Mouse (Mus musculus) stomach, embryonic 15.5 days (tissue): ENCODE data around the gene Rint1. TPM values are rescaled to one million over a fixed set of nuclear protein-coding genes. Genes with fewer than 3 reads are reported as not detected.
A peak's percentile ranks its signal among the peaks of the same experiment; 100 is the strongest.

Source experiments
- ATAC-seq: fragments of 200-750 bp; cut with Nextera tagmentation; 2 replicates; pipeline ENCODE4 v1.8.0; 2017; ENCODE audit warnings: low read depth, moderate number of reproducible peaks, moderate TSS enrichment; ENCODE audit not compliant: insufficient read depth, low FRiP score
- H3K27ac ChIP-seq: fragments of 300-500 bp; sonication (generic); 2 replicates; pipeline ENCODE4 v1.5.1; 2015; ENCODE audit warnings: mild to moderate bottlenecking, inconsistent platforms
- H3K27me3 ChIP-seq: fragments of 300-500 bp; sonication (generic); replicated peaks from 2 replicates; pipeline ENCODE4 v1.6.1; 2015; ENCODE audit warnings: inconsistent platforms
- H3K36me3 ChIP-seq: fragments of 300-500 bp; sonication (generic); 2 replicates; pipeline ENCODE4 v1.6.1; 2015; ENCODE audit warnings: inconsistent platforms
- H3K4me1 ChIP-seq: fragments of 300-500 bp; sonication (generic); 2 replicates; pipeline ENCODE4 v1.6.1; 2015; ENCODE audit warnings: inconsistent platforms
- H3K4me2 ChIP-seq: fragments of 300-500 bp; sonication (generic); 2 replicates; pipeline ENCODE4 v1.6.1; 2015; ENCODE audit warnings: mild to moderate bottlenecking, inconsistent platforms
- H3K4me3 ChIP-seq: fragments of 300-500 bp; sonication (generic); replicated peaks from 2 replicates; pipeline ENCODE4 v1.5.1; 2015; ENCODE audit warnings: inconsistent platforms
- H3K9ac ChIP-seq: fragments of 300-500 bp; sonication (generic); 2 replicates; pipeline ENCODE4 v1.6.1; 2015; ENCODE audit warnings: inconsistent platforms
- H3K9me3 ChIP-seq: fragments of 300-500 bp; sonication (generic); 2 replicates; pipeline ENCODE4 v1.6.1; 2016; ENCODE audit warnings: inconsistent platforms
- WGBS: fragments of 180-500 bp; shearing (Covaris S2); methylation state at CpG from one replicate; pipeline ENCODE4 v1.1.7; 2015; 5-methylcytosine and 5-hydroxymethylcytosine counted together
- polyA plus RNA-seq: library from polyadenylated mRNA; unstranded; fragments of >200 nt; fragmentation: Nextera tagmentation; extraction: Ambion mirVana; gene quantifications from 2 replicates; pipeline ENCODE4 v1.2.1, GENCODE M21; 2015

Rint1 gene
- polyA plus RNA-seq, 1 experiment from 2014 or later, result 41.9 TPM

- Histone ChIP-seq H3K4me1 (peaks cover 4% of the 10 kb centered on the region; the same call in 1 of the 2 replicates), H3K36me3 (no peaks in the 10 kb centered on the region), H3K4me3 (peak overlapping the region; percentile 71), H3K27ac (no peak overlapping the region), H3K9me3 (no peaks in the 10 kb centered on the region), H3K4me2 (peak overlapping the region; percentile 48), H3K9ac (peak overlapping the region; percentile 24; the same call in 1 of the 2 replicates), H3K27me3 (no peaks in the 10 kb centered on the region)
- WGBS, result 48% methylated on average over 8 of the region's 8 CpGs
- ATAC-seq, result no peak
Observed at GRCm38 (mm10) chr5:23782051-23782810, 5.3 kb upstream of the Rint1 start.

- Histone ChIP-seq H3K4me1 (peaks cover 4% of the 10 kb centered on the region; the same call in 1 of the 2 replicates), H3K36me3 (no peaks in the 10 kb centered on the region), H3K27ac (peak within 1 kb of the TSS; percentile 52), H3K9me3 (no peaks in the 10 kb centered on the region), H3K27me3 (no peaks in the 10 kb centered on the region), H3K9ac (peak within 1 kb of the TSS; percentile 24), H3K4me2 (peak within 1 kb of the TSS; percentile 48), H3K4me3 (peak within 1 kb of the TSS; percentile 71)
- ATAC-seq, result peak; percentile 93
- under 1% methylated on average over 84 of the region's 86 CpGs for WGBS
Observed at GRCm38 (mm10) chr5:23782931-23783877, 4.3 kb upstream of the Rint1 start, which contains the start of gene Pus7. TSS of gene Pus7 (minus strand) at chr5:23783711.

GRCm38 (mm10) chr5:23788390-23788830 is 899 bp downstream of the Rint1 start:
- Histone ChIP-seq H3K9ac (peak overlapping the region; percentile 93; the same call in 1 of the 2 replicates), H3K36me3 (0 out of 2 replicates have a peak, but pooled peaks cover 3% of the 10 kb centered on the region), H3K4me2 (peak overlapping the region; percentile 65), H3K4me1 (peaks cover 4% of the 10 kb centered on the region; the same call in 1 of the 2 replicates), H3K27me3 (no peaks in the 10 kb centered on the region), H3K27ac (peak overlapping the region; percentile 84; the same call in 1 of the 2 replicates), H3K9me3 (no peaks in the 10 kb centered on the region), H3K4me3 (peak overlapping the region; percentile 94)
- WGBS, result 36% methylated on average over 3 of the region's 3 CpGs
- ATAC-seq, result no peak

GRCm38 (mm10) chr5:23789078-23789612 is 1.6 kb downstream of the Rint1 start:
- Histone ChIP-seq H3K36me3 (peaks cover 6% of the 10 kb centered on the region; the same call in 1 of the 2 replicates), H3K4me1 (peaks cover 4% of the 10 kb centered on the region; the same call in 1 of the 2 replicates), H3K4me3 (no peak overlapping the region), H3K9me3 (no peaks in the 10 kb centered on the region), H3K4me2 (no peak overlapping the region; the same call in 1 of the 2 replicates), H3K9ac (no peak overlapping the region), H3K27me3 (no peaks in the 10 kb centered on the region), H3K27ac (peak overlapping the region; percentile 54; the same call in 1 of the 2 replicates)
- no peak; the same call in 1 of the 2 replicates for ATAC-seq
- 76% methylated on average over 4 of the region's 4 CpGs for WGBS

- H3K4me1 ChIP-seq, result peaks cover 4% of the 10 kb centered on the region; the same call in 1 of the 2 replicates
- no peak overlapping the region for H3K9ac ChIP-seq
- peaks cover 17% of the 10 kb centered on the region for H3K36me3 ChIP-seq
- H3K9me3 ChIP-seq, result no peaks in the 10 kb centered on the region
- no peak overlapping the region for H3K27ac ChIP-seq
- 87% methylated on average over 2 of the region's 2 CpGs for WGBS
- H3K4me3 ChIP-seq, result no peak overlapping the region
- H3K27me3 ChIP-seq, result no peaks in the 10 kb centered on the region
- no peak overlapping the region for H3K4me2 ChIP-seq
- no peak for ATAC-seq
Observed at GRCm38 (mm10) chr5:23792726-23793125, 5.2 kb downstream of the Rint1 start.

GRCm38 (mm10) chr5:23814841-23815240 is 27.3 kb downstream of the Rint1 start:
- H3K27ac ChIP-seq, result no peak overlapping the region
- no peaks in the 10 kb centered on the region for H3K27me3 ChIP-seq
- H3K9me3 ChIP-seq, result no peaks in the 10 kb centered on the region
- no peak overlapping the region for H3K4me2 ChIP-seq
- peaks cover 64% of the 10 kb centered on the region for H3K36me3 ChIP-seq
- ATAC-seq, result no peak
- no peak overlapping the region for H3K9ac ChIP-seq
- no peak overlapping the region for H3K4me3 ChIP-seq
- 91% methylated on average over 5 of the region's 5 CpGs for WGBS
- no peaks in the 10 kb centered on the region for H3K4me1 ChIP-seq

GRCm38 (mm10) chr5:23816681-23817080 is 29.2 kb downstream of the Rint1 start:
- Histone ChIP-seq H3K36me3 (peaks cover 57% of the 10 kb centered on the region), H3K9me3 (no peaks in the 10 kb centered on the region), H3K9ac (no peak overlapping the region), H3K4me3 (no peak overlapping the region), H3K27ac (no peak overlapping the region), H3K27me3 (no peaks in the 10 kb centered on the region), H3K4me2 (no peak overlapping the region), H3K4me1 (no peaks in the 10 kb centered on the region)
- 90% methylated on average over 15 of the region's 15 CpGs for WGBS
- no peak for ATAC-seq

- Histone ChIP-seq H3K4me2 (no peak overlapping the region), H3K27me3 (no peaks in the 10 kb centered on the region), H3K36me3 (peaks cover 21% of the 10 kb centered on the region), H3K4me3 (no peak overlapping the region), H3K4me1 (no peaks in the 10 kb centered on the region), H3K27ac (no peak overlapping the region), H3K9ac (no peak overlapping the region), H3K9me3 (no peaks in the 10 kb centered on the region)
- ATAC-seq, result no peak
- WGBS, result 68% methylated on average over 11 of the region's 11 CpGs
Observed at GRCm38 (mm10) chr5:23822306-23822705, 34.8 kb downstream of the Rint1 start.

GRCm38 (mm10) chr5:23824171-23824733 is 36.7 kb downstream of the Rint1 start:
- Histone ChIP-seq H3K9me3 (no peaks in the 10 kb centered on the region), H3K9ac (no peak overlapping the region), H3K4me3 (no peak overlapping the region), H3K36me3 (peaks cover 11% of the 10 kb centered on the region), H3K4me1 (no peaks in the 10 kb centered on the region), H3K27ac (no peak overlapping the region), H3K4me2 (no peak overlapping the region), H3K27me3 (no peaks in the 10 kb centered on the region)
- no peak for ATAC-seq
- WGBS, result 73% methylated on average over 8 of the region's 8 CpGs

GRCm38 (mm10) chr5:23826321-23827004 is 39.0 kb downstream of the Rint1 start:
- Histone ChIP-seq H3K9me3 (no peaks in the 10 kb centered on the region), H3K4me1 (peaks cover 4% of the 10 kb centered on the region), H3K9ac (no peak overlapping the region), H3K27ac (no peak overlapping the region), H3K27me3 (peaks cover 6% of the 10 kb centered on the region; the same call in 1 of the 2 replicates), H3K4me2 (no peak overlapping the region), H3K36me3 (no peaks in the 10 kb centered on the region), H3K4me3 (no peak overlapping the region)
- no peak for ATAC-seq
- WGBS, result 39% methylated on average over 11 of the region's 11 CpGs
